Comparison of ENCODE assay signal across 8 mouse cellular contexts in the genomic region with DNA sequence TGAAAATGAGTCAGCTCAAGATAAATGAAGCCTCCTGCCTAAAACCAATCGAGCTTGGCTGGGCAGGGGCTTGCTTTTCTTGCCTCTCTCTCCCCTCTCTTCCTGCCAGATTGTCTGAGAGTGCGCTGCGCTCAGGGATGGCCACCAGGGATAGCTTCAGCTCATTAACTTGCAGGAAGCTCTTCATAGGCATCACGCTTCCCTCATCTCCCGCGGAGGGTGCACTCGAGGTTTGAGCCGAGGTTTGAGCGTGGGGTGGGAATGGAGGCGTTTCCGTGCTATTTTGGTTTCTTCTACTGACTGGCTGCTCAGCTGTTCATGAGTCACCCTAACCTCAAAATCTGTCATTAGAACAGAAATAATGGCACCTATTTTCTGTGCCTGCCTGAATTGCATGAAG.
DNase-seq lines count a peak whose midpoint lies in the region; ATAC-seq and TF ChIP-seq lines count a peak whose summit lies in the region.

No protein-coding gene starts in this region.

- DNase-seq in gastrocnemius, adult 2 months = peak; percentile 21
- DNase-seq in gastrocnemius, postnatal 4 days (ENCODE audit: low spot score in 2 of 2) = no peak
- peak; percentile 97 for DNase-seq in Muller cell, postnatal 12 days (ENCODE audit: inconsistent ontology term)
- DNase-seq in layer of hippocampus, postnatal 25 days (ENCODE audit: extremely low spot score in 1 of 2, low spot score in 1 of 2) = peak; percentile 30 to 48
- DNase-seq in spleen, postnatal 4 days (ENCODE audit: low spot score in 2 of 2) = no peak

- intact Hi-C loops in gastrocnemius, adult 2 months (cut with DNase I) = no loop called here

- no peak for TF ChIP-seq CTCF in gastrocnemius, adult 2 months (IDR thresholded peaks at IDR 0.05)

- no peaks in the 10 kb centered on the region for H3K27me3 ChIP-seq in heart, embryonic 13.5 days (replicated peaks)
- no peaks in the 10 kb centered on the region for H3K27me3 ChIP-seq in neural tube, embryonic 15.5 days (replicated peaks)

- peak overlapping the region; percentile 7; the same call in 1 of the 2 replicates for H3K4me3 ChIP-seq in gastrocnemius, adult 2 months
- H3K4me3 ChIP-seq in heart, embryonic 13.5 days = 0 out of 2 replicates have a peak overlapping the region, but pooled peaks have one; percentile 16
- no peak overlapping the region for H3K4me3 ChIP-seq in neural tube, embryonic 15.5 days (replicated peaks)

- no peaks in the 10 kb centered on the region for H3K36me3 ChIP-seq in heart, embryonic 13.5 days
- H3K36me3 ChIP-seq in neural tube, embryonic 15.5 days = no peaks in the 10 kb centered on the region

- H3K27ac ChIP-seq in gastrocnemius, adult 2 months = no peak overlapping the region
- H3K27ac ChIP-seq in heart, embryonic 13.5 days (replicated peaks) = no peak overlapping the region
- no peak overlapping the region for H3K27ac ChIP-seq in neural tube, embryonic 15.5 days (replicated peaks)

- peaks cover 16% of the 10 kb centered on the region for H3K4me1 ChIP-seq in heart, embryonic 13.5 days
- H3K4me1 ChIP-seq in neural tube, embryonic 15.5 days = peaks cover 5% of the 10 kb centered on the region

- H3K9ac ChIP-seq in heart, embryonic 13.5 days = peak overlapping the region; percentile 59; the same call in 1 of the 2 replicates
- 0 out of 2 replicates have a peak overlapping the region, but pooled peaks have one; percentile 18 for H3K9ac ChIP-seq in neural tube, embryonic 15.5 days (replicated peaks)

- 17% methylated on average over 11 of the region's 11 CpGs for WGBS in heart, embryonic 13.5 days
- WGBS in neural tube, embryonic 15.5 days = 26% methylated on average over 11 of the region's 11 CpGs

- ATAC-seq in common myeloid progenitor, adult 5-6 weeks (replicated peaks; ENCODE audit: low read depth, poor library complexity, severe bottlenecking) = peak; percentile 92
- ATAC-seq in heart, embryonic 13.5 days (ENCODE audit: extremely low read depth, insufficient number of reproducible peaks, low FRiP score, low TSS enrichment) = no peak
- ATAC-seq in neural tube, embryonic 15.5 days (ENCODE audit: low FRiP score) = peak; percentile 73

- H3K4me2 ChIP-seq in heart, embryonic 13.5 days = peak overlapping the region; percentile 59
- peak overlapping the region; percentile 46 for H3K4me2 ChIP-seq in neural tube, embryonic 15.5 days

- no peaks in the 10 kb centered on the region for H3K9me3 ChIP-seq in heart, embryonic 13.5 days
- no peaks in the 10 kb centered on the region for H3K9me3 ChIP-seq in neural tube, embryonic 15.5 days (replicated peaks)

Comparison
In these comparisons a context has a peak if more than half of its experiments do, and no peak if none do; other contexts are left out.
1. DNase-seq: peak in gastrocnemius, adult 2 months (single experiment), Muller cell, postnatal 12 days (single experiment) and layer of hippocampus, postnatal 25 days (2 of 2); none in gastrocnemius, postnatal 4 days (0 of 2) and spleen, postnatal 4 days (0 of 2).